Mouse (Mus musculus) megakaryocyte-erythroid progenitor cell, adult 5-6 weeks (primary cell): Measurements from ENCODE around the gene Fam57a. TPM values are rescaled to one million over a fixed set of nuclear protein-coding genes. Genes with fewer than 3 reads are reported as not detected.

Experiments used
- ATAC-seq: replicated peaks from 2 replicates; pipeline ENCODE4 v1.8.0; 2016; ENCODE audit warnings: mild to moderate bottlenecking, inconsistent platforms; ENCODE audit not compliant: severe bottlenecking, poor library complexity, low FRiP score, low TSS enrichment
- total RNA-seq, 2 experiments: library from RNA; stranded (forward) in 1 of 2; stranded (reverse) in 1 of 2; fragments of 200-1000, 215-1000 nt in 1 of 2; fragments of >200 nt in 1 of 2; fragmentation: Nextera tagmentation in 1 of 2; gene quantifications; 2 replicates each; pipeline ENCODE4 v1.2.3; 2014 to 2017

The Fam57a gene
- total RNA-seq, 2 experiments from 2014 or later = 2.1 to 3.0 TPM

DNA sequence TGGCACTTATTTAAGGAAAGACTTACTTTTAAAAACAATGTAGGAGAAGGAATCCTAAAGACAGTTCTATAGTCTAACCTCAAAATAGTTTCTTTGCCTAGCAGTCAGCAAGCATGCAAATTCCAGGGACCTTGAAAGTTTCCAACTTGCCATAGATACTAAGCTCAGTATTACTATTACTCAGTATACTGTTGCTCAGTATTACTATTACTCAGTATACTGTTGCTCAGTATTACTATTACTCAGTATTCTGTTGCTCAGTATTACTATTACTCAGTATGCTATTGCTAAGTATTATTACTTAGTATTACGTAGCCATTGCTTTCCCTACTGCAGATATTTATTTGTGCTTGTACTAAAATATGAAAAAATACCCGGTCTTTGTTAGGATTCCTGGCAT, 60.3 kb downstream of the Fam57a start:
- no peak for ATAC-seq

DNA sequence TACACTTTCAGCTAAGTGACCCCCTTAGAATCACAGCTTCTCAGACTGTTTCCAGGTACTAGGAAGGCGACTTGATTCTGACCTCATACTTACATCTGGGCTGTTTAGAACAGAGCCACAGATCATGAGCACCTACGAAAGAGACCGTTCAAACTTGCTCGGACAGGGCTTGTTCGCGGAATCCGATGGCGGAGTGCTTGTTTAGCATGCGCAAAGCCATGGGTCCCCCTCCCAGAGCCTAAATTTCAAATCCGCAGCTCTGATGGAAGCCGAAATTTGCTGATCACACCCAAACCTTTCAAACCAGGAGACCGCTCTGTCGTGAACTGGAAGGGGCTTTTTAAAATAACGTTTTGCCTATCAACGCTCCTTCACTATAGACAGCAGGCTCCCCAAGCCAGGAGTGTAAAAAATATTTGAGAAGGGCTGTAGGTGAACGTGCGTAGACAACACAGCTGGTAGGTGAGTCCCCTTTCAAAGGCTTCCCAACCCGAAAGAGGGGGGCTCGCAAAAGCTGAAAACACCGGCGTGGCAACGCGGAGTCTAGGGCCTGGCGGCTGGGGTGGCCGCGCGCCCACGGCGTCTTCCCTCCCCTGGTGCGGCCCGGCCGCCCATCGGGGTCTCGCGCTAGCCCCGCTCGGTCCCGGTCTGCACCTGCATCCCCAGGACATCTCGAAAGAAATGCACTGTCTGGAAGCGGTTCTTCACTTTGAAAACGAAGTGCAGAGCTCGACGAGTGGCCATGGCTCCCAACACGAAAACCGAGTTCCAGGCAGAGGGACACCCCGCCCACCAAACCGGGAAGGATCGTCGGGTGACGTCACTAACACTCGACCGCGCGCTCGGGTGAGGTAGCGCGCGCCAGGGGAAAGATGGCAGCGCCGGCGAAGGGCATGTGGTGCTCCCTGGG, 63.7 kb downstream of the Fam57a start, which contains the start of the genes Mrm3 and Glod4:
Gene Mrm3 (plus strand): TSS at position 815 of the 910 bp plus-strand sequence.
Gene Glod4 (minus strand): TSS at position 825 of the 910 bp plus-strand sequence.
- peak; percentile 97 for ATAC-seq

DNA sequence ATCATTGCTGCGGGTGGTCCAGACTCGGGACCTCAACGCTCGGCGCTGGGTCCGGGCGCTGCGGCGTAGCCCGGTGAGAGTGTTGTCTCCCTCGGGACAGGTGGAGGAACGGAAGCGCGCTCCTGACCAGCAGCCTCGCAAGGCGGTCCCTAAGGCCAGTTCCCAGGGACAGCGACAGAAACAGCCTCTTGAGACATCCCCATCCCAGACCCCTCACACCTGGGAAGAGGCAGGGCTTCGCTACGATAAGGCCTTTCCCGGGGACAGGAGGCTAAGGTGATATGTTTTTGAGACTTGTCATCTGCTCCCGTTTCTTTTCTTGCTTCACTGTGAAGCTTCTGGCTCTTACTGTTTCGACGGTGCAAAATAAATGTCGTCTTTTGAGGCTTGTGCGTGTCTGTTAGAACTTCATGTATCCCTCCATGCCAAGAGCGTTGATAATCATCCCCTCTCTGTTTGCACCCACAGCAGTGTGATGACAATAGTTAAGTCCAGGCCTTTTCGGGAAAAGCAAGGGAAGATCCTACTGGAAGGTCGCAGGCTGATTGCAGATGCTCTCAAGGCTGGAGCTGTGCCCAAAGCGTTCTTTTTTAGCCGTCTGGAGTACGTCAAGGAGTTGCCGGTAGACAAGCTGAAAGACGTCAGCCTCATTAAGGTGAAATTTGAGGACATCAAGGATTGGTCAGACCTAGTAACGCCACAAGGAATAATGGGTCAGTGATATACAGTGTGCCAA, 64.5 kb downstream of the Fam57a start:
- ATAC-seq = peak; percentile 66

DNA sequence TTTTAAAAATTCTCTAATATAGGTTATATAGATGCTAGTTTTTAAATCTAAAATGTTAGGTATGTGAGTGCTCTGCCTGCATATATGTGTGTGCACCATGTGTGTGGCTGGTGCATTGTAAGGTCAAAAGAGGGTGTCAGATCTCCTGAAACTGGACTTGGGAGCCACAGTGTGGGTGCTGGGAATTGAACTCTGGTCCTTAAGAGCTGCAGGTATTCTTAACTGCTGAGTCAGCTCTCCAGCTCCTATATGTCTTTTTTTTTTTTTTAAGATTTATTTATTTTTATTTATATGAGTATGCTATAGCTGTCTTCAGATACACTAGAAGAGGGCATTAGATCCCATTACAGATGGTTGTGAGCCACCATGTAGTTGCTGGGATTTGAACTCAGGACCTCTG, 67.0 kb downstream of the Fam57a start:
- no peak for ATAC-seq

DNA sequence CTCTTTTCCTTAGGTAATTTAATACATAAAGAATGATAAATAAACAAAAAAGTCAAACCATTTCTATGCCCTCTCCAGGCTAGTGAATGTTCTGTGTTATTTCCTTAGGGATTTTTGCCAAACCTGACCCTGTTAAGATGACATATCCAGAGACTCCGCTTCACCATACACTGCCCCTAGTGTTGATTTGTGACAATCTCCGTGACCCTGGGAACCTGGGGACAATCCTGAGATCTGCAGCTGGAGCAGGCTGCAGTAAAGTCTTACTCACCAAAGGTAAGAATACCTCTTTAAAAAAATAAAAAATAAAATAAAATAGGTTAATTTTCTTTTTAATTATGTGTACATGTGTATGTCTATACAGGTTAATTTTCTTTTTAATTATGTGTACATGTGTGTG, 67.8 kb downstream of the Fam57a start:
- ATAC-seq = no peak

DNA sequence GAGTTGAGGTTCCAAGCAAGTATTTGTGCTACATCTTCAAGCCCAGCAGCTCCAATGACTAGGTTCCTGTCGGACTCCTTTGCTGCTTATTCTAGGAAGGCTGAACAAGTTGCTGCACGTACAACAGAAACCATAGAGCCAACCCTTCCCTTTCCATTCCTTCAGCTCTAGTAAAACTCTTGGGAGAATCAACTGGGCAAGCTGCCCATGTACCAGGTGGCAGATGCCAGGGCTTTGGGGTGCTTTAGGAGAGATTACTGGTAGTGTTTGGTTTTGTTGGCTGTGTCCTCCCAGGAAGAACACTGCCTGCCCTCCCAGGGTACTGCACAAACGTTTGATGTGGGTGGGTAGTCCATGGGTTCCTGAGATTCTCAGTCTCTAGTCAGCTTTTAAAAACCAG, 72.6 kb downstream of the Fam57a start:
- ATAC-seq = no peak

DNA sequence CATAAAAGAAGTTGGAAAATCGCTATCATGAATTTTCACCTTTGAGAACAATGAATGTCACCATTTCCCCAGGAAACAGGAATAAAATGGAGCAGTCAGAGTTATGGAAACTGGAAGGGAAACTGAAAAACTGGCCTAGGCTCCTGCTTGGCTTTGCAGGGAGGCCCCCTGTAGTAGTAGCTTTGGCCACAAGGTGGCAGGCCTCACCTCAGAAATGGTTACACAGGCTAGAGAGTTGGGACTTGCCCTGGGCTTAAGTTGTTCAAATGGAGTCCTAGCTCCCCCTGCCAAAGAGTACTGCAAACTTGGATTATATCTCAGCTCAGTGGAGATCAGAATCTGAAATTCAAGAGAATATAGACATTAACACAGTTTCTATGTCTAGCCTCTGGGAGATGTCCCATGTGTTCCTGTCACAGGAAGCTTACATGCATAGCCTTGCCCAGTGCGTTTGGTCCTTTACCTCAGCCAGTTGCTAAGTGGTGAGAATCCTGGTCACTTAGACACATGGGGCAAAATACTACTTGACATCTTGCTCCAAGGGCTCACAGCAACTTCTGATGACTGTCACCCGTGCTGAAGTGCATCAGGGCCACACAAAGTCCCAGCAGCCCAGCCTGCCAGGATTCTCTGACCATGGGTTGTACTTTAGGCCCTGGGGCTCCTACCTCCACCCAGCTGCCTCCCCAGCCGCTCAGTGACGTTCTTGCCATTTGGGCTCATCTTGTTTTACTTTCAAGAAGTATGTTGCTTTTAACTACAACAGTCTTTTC, 73.9 kb downstream of the Fam57a start:
- peak; percentile 80 for ATAC-seq

DNA sequence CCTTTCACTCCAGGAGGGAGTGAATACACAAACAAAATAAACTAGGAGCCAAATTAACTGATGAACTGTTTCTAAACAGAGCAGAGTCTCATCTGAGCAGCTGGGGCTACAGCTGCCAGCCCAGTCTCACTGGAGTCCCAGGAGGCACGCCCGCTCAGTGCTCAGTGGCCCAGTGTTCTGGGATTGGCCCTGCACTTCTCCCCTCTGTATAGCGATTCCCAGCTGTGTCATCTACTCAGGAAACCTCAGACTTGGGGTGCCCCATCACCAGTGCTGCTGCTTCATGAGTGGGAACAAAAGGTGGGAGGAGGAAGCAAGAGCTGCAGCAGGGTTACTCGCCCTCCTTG, 74.4 kb downstream of the Fam57a start:
- ATAC-seq = no peak

DNA sequence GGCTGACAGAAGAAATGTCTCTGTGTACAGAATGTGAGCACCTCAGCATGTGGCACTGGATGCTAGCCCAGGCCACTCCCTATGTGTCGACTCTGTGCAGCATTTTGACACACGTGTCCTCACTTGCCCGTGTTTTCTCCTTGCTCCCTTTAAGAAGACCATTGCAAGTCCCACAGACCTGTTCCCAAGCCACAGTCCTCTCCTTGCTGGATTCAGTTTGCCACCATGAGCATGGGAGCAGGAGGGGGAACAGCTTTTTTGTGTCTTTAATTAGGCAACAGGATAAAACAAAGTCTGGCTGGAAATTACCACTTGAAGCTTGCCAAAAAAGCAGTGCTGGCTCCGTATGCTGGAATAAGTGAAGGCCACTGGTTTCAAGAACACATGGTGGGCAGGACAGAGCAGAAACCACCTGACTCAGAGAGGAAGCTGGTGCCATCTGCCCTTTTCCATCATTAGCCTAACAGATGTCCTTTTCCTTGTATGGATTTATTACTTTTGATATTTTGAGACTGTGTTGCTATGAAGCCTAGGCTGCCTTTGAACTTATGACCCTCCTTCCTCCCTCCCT, 76.0 kb downstream of the Fam57a start:
- ATAC-seq = no peak

DNA sequence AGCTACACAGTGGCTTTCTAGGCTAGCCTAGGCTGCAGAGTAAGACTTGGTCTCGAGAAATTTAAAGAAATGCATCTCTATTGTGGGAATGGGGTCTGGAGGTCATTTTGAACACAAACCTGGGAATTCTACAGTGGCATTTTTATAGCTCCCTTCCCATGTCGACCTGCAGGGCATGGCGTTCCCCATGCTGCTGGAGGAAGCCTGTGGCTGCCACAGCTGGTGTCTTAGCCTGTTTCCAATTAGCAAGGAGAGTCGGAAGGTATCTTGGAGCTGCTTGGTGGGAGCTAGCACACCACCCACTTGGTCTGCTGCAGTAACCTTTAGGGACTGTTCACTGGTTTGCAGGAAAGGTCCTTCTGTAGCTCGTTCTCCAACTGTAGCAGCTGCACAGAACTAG, 76.7 kb downstream of the Fam57a start:
- ATAC-seq = no peak

DNA sequence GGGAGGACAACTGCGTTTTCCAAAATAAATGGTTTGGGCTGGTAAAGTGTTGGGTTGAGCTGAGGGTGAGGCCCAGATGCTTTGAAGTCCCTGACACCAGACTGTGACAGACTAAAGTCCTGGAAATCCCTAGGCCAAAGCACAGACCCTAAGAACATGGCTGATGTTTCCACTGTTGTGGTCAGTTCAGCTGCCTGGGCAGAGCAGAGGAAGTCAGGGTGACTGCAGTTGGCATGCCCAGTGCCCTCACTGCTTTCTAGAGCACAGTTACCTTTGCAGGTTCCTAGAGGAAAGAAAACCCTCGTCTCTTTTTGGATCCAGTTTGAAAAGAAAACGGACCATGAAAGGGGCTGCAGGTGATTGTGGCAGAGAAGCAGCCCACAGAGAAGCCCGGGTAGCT, 77.9 kb downstream of the Fam57a start:
- ATAC-seq = no peak

DNA sequence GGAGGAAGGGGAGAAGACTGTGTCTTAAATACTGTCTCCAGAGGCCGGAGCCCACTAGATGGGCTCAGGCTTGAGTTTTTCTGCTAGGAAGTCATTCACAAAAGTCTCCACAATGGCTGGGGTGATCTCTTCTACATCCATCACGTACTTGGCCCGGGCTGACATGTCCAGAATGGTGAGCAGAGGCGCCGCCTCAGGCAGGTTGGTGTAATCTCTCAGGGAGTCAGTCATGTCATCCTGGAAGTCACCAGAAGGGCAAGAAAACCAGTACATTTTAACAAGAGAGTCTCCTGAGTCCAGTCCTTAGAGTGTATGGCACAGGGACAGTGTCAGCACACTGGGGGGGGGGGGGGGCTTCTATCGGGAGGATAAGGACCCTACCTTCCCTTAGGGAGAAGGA, 79.0 kb downstream of the Fam57a start:
- no peak for ATAC-seq

DNA sequence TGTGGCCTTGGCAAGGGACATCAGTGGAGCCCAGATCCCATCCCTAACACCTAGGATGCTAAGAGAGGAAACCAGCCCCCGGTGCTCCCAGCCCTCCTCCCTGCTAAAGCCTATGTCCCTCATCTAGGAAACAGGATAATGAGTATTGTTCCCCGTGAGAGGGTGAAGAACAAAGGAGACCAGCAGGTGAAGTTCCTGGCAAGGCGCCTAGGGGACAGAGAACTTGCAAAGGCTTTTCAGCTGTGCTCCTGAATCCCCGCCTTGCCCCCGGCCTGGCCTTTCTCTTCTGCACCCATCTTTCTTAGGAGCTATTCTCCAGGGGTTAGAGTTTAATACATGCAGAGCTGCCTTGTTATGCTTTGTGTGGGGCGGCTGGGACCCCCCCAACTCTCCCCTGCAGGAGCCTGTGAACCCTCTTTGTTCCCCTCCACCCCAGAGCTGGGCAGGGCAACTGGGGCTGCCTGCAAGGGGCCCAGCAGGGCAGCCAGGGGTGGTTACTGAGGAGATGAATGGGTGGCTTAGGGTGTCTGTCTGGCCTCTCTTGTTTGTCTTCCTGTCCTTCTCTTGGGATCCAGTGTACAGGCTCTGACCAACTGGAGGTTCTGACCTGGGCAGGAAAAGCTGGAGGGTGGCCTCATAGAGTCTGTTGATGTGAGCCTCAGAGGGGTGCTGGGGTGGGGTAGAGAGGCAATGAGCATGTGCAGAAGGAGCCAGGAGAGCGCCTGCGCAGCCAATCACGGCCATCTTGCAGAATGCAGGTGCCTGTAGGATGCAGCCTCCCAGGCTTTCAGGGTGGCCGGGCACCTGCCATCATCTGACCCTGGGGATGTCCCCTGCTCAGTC, 81.0 kb downstream of the Fam57a start:
- no peak for ATAC-seq

DNA sequence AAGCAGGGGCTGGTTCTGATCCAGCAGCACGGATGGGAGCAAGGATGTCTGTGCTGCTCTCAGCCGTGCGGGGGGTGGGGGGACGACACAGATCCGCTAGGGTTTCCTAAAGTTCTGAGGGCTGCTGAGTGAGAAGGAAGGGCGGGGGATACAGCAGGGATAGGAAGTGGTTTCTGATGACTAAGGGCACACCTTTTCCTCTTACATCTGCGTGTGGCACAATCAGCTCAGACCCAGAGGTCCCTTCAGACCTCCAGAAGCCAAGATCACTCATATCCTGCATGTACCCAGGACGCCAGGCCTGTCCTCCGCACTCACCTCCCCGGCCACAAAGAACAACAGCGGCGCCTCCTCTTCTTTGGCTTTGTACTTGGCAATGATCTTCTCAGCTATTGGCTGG, 81.8 kb downstream of the Fam57a start:
- no peak for ATAC-seq

DNA sequence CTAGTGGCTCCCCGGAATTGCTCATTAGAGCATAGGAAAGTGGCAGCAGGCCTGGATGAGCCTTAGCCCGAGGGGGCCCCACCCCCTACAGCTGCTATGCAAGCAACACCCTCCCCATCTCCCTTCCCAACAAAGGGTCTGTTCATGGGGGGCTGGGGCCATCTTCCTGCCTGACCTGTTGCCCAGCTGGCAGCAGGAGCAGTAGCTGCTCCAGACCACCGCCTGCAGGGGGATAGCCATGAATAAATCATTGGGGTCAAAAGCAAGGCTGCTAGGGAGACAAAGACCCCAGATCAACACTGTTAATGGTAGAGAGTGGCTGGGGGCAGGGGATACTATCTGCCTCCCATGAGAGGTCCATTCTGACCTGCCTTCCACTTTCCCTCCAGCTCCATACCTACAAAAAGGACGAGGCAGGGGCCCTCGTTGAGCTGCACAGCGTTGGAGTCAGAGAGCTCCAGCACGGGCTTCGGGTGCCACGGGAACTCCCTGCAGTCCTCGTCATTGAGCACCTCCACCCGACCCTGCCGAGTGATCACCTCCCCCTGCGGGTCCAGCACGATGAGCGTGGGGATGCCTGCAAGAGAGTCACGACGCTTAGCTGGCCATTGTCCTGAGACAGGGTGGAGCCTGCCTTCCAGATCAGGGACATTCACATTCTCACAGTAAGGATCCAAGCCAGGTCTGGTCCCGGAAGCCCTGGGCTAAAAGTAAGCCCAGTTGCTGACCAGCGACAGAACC, 83.3 kb downstream of the Fam57a start:
- ATAC-seq = no peak
